Mouse (Mus musculus): Measurements from ENCODE around the gene Txndc8. TPM values are rescaled to one million over a fixed set of nuclear protein-coding genes. Genes with fewer than 3 reads are reported as not detected.
A peak's percentile ranks its signal among the peaks of the same experiment; 100 is the strongest.

Txndc8 gene
- polyA plus RNA-seq, 1 experiment = not detected

DNA sequence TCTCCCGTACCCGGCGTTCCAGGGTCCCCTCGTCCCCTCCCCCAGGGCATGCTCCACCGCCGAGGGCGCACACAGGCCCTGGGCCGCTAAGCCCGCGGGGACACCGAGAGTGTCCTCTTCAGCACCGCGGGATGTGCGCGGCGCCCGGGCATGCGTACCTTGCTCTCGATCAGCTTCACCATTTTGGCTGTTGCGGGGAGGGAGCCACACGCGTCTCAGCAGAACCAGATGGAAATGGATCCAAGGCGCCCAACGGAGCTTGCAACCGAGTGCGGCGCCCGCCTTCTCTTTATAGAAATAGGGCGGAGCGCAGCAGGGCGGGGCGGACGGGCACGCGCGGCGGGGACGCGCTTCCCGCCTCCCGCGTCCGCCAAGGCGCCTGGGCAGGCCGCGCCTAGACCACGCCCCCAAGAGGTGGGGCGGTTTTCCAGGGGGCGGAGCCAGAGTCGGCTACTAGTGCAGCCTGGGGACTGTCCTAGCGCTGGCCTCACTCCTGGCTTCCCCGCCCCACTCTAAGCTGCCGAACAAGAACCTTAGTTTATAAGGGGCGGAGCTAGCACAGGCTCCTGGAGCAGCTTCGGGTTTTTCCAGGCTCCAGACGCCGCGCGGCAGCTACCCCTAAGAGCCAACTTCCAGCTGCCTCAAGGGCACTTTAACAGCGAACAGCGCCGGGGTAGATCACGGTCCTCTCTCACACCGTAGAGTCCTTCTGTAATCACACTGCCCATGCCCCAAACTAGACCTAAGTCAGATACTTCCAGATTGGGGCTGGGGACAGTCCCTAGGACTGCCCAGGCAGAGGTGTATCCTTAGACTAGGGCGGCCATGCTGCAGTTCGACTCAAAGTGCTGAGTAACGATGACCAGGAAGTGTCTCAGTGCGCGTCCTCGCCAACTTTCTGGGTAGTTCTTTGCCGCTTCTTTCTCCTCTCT lies 52.6 kb downstream of the Txndc8 start, which contains the start of gene Txn1:
Gene Txn1 (minus strand): TSS at position 383 of the 932 bp plus-strand sequence.
- DNase-seq (ENCODE audit: low spot score) = peak; percentile 92

DNA sequence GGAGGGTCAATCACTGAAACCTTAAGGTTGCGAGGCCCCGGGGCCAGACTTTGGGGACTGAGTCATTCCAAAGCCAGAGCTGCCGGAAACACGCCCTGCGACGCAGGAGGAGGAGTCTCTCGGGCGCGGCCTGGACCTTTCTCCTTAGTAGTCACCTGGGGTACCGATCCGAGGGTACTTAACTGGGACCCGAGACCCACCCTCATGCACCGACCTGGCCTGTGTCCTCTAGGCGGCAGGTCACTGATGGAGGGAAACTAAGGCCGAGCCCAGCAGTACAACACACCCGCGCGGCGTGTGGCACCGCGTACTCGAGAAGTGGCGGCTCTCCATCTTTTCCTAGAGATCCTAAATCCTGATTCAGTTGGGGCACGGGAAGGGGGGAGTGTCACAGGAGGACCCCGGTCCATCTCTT lies 53.4 kb downstream of the Txndc8 start:
- peak; percentile 51 for DNase-seq (ENCODE audit: low spot score)

DNA sequence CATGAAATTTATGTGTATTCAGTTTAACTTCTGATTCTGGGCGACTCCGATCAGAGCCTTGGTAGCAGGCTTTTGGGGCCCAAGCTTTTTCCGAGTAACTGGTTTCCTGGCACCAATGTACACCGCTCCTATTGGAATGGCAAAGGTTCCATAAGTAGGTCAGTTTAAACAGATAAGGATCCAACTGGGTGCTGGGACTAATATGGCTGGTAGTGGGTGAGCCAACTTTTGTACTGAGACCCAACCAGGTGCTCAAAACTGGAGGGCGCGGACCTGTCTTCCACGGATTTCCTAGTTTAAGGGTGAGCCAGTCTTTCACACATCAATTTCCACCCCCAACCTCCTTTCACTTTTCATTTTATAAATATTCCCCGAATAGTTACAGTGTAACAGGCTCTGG lies 53.9 kb downstream of the Txndc8 start:
- no peak for DNase-seq (ENCODE audit: low spot score)

DNA sequence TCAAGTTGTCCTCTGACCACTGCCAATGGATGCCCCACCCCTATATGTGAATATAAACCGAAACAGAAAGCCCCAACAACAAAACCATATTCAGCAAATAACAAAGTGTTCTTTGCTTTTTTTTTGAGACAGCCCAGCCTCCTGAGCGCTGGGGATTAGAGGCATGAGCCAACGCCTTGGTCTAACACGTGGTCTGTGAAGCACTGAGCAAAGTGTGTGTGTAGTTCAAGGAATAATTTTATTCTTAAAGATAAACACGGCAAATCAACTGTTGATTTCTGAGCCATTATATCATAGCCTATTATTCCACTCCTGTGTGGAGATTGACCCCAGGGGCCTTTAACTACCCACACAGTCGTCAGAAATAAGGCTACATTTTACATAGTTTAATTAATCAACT lies 54.3 kb downstream of the Txndc8 start:
- DNase-seq (ENCODE audit: low spot score) = no peak

DNA sequence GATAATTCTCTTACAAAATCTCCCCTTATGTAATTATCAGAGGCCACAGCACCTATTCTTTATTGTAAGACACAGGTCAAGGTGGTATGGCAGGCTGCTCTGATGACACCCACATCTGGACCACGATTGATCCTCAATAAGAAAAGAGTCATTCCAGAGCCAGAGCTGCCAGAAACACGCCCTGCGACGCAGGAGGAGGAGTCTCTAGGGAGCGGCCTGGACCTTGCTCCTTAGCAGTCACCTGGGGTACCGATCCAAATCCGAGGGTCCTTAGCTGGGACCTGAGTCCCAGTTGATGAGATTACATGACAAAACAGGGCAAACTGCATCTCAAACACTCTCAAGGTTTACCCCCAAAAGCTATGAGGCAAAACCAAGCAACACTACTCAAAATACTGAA lies 55.1 kb downstream of the Txndc8 start:
- DNase-seq (ENCODE audit: low spot score) = no peak

DNA sequence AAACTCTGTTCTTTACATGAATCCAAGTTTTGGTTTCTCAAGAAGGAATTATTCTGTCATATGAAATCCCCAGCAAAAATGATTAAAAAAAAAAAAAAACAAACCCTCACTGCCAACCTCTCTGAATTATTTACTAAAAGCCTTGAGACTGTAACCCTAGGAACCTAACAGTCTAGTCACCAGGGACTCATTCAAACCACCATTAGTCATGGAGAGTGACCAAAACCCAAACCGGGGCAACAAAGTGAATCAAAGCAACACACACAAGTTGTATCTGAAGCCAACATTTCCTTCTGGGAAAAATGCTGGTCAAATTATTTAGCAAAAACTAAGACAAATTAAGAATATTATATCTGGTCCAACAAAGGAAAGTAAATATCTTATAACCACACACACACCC lies 56.0 kb downstream of the Txndc8 start:
- no peak for DNase-seq (ENCODE audit: low spot score)

DNA sequence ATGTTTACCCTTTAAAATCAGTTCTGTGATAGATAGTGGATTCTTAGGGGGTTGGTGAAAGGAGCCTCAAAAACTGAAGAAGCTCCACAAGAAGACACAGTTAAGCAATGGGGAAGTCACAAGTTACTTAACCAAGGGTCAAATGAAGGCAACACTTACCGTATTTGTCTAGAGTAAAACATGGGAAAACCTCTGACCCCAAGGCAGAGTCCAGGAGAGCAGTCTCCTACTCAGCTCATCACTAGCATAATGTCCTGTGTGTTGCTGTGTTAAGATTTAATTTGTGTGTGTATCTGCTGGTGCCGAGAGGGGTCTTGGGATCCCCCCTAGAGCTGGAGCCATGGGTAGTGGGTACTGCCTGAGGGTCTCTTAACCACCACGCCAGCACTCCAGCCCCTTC lies 56.5 kb downstream of the Txndc8 start:
- no peak for DNase-seq (ENCODE audit: low spot score)

DNA sequence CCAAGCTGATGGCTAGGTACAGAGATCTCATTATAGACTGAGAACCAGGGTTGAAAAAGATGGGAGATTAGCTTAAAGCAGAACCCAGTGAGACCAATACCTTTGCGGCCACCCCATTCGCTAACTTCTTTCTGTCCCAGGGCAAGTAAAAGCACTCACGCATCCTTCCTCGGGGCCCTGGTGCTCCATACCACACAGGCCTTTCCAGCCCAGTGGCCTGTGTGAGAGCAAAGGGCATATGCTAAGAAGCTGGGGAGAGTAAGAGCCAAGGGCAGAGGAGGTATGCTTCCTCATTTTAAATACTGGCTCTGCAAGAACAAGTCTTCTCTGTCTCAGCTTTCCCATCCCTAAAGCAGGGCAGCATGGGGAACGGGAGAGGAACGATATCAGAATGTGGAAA lies 59.1 kb downstream of the Txndc8 start:
- DNase-seq (ENCODE audit: low spot score) = no peak

DNA sequence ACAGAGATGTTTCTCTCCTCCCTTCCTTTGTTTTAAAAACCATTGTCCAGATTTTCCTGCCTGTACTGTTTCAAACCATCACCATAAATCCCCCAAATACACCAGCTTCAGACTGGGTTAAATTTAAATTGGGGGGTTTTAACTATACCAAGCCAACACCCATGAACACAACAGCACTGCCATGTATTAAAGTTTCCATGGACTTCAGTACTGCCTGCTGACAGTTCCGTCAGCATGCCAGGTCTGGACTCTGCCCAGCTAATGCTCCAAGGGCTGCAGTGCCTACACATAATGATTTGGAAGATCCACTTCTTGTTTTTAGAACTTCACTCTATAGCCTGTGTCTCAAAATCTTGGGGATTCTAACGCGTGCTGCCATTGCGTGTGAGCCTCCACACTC lies 61.4 kb downstream of the Txndc8 start:
- no peak for DNase-seq (ENCODE audit: low spot score)

DNA sequence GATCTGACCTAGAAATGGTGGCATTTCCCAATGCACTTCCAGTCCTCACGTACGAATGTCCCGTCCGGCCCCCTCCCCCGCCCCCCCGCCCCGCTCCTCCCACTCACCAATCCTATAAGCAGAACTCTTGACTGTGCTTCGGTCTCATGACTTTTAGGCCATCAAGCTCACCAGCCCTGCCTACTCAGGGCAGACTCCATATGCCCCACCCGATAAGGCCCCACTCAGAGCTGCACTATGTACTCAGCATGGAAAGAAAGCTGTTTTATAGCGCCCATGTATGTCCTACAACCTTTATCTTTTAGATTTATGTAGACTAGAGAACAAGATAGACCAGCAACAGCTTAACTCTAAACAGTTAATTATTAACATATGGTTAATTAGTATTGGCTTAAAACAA lies 61.9 kb downstream of the Txndc8 start:
- DNase-seq (ENCODE audit: low spot score) = no peak

DNA sequence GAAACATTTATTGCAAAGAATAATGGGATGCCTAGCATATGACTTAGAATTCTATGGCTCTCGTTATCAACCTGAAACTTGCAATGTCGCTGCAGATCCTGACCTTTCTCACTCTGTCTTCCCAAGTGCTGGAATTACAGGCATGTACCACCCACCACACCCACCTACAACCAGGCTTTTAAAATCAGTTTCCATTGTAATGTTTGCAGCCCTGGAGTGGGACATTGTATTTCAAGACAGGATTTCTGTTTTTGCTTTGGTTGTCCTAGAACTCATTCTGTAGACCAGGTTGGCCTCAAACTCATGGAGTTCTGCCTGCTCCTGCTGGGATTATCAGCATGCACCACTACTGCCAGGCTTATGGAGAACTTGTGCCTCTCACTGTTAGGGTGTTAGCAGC lies 66.0 kb downstream of the Txndc8 start:
- no peak for DNase-seq (ENCODE audit: low spot score)

DNA sequence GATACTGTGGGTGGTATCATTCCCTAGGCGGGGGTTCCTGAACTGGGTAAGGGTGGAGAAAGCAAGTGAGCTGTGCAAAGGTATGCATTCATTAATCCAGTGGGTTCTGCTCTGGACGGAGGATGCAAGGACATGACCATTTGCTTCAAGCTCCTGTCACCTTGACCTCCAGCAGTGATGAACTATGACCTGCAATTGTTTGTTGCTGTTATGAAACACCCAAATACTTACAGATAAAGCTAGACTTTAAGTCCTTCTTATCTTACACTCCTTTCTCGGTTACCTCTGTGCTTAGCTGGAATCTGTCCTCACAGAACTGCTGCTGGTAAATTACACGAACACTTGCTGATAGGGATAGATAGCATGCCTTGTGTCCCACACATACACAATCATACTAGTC lies 68.3 kb downstream of the Txndc8 start:
- DNase-seq (ENCODE audit: low spot score) = no peak

DNA sequence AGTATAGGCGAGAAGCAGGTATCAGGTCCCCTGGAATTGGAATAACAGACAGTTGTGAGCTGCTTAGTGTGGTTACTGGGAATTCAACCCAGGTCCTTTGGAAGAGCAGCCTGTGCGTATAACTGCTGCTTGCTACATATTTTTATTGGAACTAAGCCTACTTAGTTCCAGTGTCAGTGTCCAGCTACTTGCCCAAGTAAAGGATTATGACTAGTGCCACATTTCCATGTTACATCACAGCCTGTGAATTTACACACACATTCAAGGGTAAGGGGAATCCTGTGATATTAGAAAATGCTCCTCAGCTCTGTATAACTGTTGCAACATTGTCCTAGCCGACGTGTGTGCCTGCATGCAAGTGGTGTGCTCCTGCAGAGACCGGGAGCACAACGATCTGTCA lies 71.6 kb downstream of the Txndc8 start:
- no peak for DNase-seq (ENCODE audit: low spot score)

DNA sequence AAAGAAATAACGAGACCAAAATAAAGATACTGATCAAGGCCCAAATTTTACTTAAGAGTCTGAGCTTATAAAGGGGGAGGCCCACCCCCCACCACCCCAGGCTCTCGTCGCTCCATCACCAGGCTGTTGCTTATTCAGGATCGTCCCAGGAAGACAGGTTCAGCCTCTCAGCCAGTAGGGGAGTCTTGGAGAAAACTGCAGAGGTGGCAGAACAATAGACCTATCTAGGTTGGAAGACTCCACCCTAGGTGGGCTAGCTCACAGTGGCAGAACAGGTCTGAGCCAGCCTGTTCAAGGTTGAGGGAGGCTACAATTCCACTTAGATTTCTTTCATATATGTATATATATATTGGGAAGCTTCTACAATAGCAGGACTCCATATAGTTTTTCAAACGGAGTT lies 74.7 kb downstream of the Txndc8 start:
- DNase-seq (ENCODE audit: low spot score) = no peak

Other genes starting within 250 kb of the Txndc8 start
- 3.9 and 4.3 TPM in 2 replicates for gene D630039A03Rik, start 92.8 kb downstream of the Txndc8 start, polyA plus RNA-seq (2012; rRNA removed)
- 240 and 294 TPM in 2 replicates for gene Txn1, start 52.7 kb downstream of the Txndc8 start, polyA plus RNA-seq (2012; rRNA removed)
- gene Svep1, start 197.7 kb upstream of the Txndc8 start, polyA plus RNA-seq (2012; rRNA removed) = 27.4 and 31.3 TPM in 2 replicates